Mouse (Mus musculus) midbrain, embryonic 13.5 days (tissue): ENCODE data around the gene Arid5b. TPM values are rescaled to one million over a fixed set of nuclear protein-coding genes. Genes with fewer than 3 reads are reported as not detected.

ENCODE experiments used
- ATAC-seq: fragments of 200-750 bp; cut with Nextera tagmentation; 2 replicates; pipeline ENCODE4 v1.8.0; 2017; ENCODE audit warnings: mild to moderate bottlenecking, moderate TSS enrichment, moderate library complexity
- H3K27ac ChIP-seq: fragments of 300-500 bp; sonication (generic); 2 replicates; pipeline ENCODE4 v1.5.1; 2015; ENCODE audit warnings: inconsistent platforms, mild to moderate bottlenecking, moderate library complexity
- H3K27me3 ChIP-seq: fragments of 300-500 bp; sonication (generic); 2 replicates; pipeline ENCODE4 v1.6.1; 2015; ENCODE audit warnings: mild to moderate bottlenecking, inconsistent platforms
- H3K36me3 ChIP-seq: fragments of 300-500 bp; sonication (generic); 2 replicates; pipeline ENCODE4 v1.6.1; 2015; ENCODE audit warnings: mild to moderate bottlenecking, inconsistent platforms
- H3K4me1 ChIP-seq: fragments of 300-500 bp; sonication (generic); replicated peaks from 2 replicates; pipeline ENCODE4 v1.6.1; 2015; ENCODE audit warnings: inconsistent platforms
- H3K4me2 ChIP-seq: fragments of 300-500 bp; sonication (generic); replicated peaks from 2 replicates; pipeline ENCODE4 v1.6.1; 2015; ENCODE audit warnings: moderate library complexity, mild to moderate bottlenecking, inconsistent platforms
- H3K4me3 ChIP-seq: fragments of 300-500 bp; sonication (generic); replicated peaks from 2 replicates; pipeline ENCODE4 v1.5.1; 2015; ENCODE audit warnings: mild to moderate bottlenecking, inconsistent platforms
- H3K9ac ChIP-seq: fragments of 300-500 bp; sonication (generic); replicated peaks from 2 replicates; pipeline ENCODE4 v1.6.1; 2015; ENCODE audit warnings: mild to moderate bottlenecking, inconsistent platforms
- H3K9me3 ChIP-seq: fragments of 300-500 bp; sonication (generic); 2 replicates; pipeline ENCODE4 v1.6.1; 2016; ENCODE audit warnings: mild to moderate bottlenecking, inconsistent platforms
- WGBS: fragments of 180-500 bp; shearing (Covaris S2); methylation state at CpG from one replicate; pipeline ENCODE4 v1.1.7; 2015; 5-methylcytosine and 5-hydroxymethylcytosine counted together
- polyA plus RNA-seq: library from polyadenylated mRNA; unstranded; fragments of >200 nt; fragmentation: Nextera tagmentation; extraction: Ambion mirVana; gene quantifications from 2 replicates; pipeline ENCODE4 v1.2.1, GENCODE M21; 2015

Arid5b gene
- polyA plus RNA-seq, 1 experiment from 2014 or later: 20.5 TPM

DNA sequence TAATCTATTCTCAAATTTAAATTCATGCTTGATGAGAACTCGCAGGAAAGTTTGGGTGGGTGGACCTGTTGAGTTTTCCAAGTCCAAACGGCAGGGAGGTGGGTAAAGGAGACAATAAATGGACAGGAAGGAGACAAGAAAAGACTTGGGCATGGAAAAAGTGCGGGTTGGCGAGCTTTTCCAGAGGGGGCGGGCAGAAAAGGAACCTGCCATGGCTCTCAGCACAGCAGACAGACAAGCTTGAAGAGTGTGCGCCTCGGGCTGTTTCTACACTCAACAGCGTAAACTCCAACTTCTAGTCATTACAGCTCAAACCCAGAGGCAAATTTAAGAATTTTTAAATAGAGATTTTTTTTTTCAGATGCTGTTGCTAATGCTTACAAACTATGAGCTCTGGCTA, 168.4 kb downstream of the Arid5b start:
- Histone ChIP-seq H3K4me2 (no peak overlapping the region), H3K27me3 (no peaks in the 10 kb centered on the region), H3K4me1 (peaks cover 35% of the 10 kb centered on the region), H3K9me3 (no peaks in the 10 kb centered on the region), H3K27ac (no peak overlapping the region), H3K4me3 (no peak overlapping the region), H3K36me3 (no peaks in the 10 kb centered on the region), H3K9ac (no peak overlapping the region)
- 61% methylated on average over 8 of the region's 8 CpGs for WGBS
- ATAC-seq: no peak

- ATAC-seq: no peak
- WGBS: 67% methylated on average over 1 of the region's 1 CpGs
- no peaks in the 10 kb centered on the region for H3K27me3 ChIP-seq
Observed at GRCm38 (mm10) chr10:68109651-68110050, 168.9 kb downstream of the Arid5b start.

GRCm38 (mm10) chr10:68107716-68108115, 170.8 kb downstream of the Arid5b start:
- Histone ChIP-seq H3K27me3 (no peaks in the 10 kb centered on the region), H3K36me3 (no peaks in the 10 kb centered on the region), H3K4me2 (no peak overlapping the region), H3K4me1 (peaks cover 46% of the 10 kb centered on the region), H3K27ac (peak overlapping the region; percentile 84; the same call in 1 of the 2 replicates), H3K9me3 (no peaks in the 10 kb centered on the region), H3K9ac (no peak overlapping the region), H3K4me3 (no peak overlapping the region)
- ATAC-seq: no peak
- WGBS: 84% methylated on average over 6 of the region's 6 CpGs

More at GRCm38 (mm10) chr10:68109651-68110050, 168.9 kb downstream of the Arid5b start:
- Histone ChIP-seq H3K27ac (no peak overlapping the region), H3K4me2 (no peak overlapping the region), H3K9me3 (no peaks in the 10 kb centered on the region), H3K4me1 (peaks cover 40% of the 10 kb centered on the region), H3K4me3 (no peak overlapping the region), H3K36me3 (no peaks in the 10 kb centered on the region), H3K9ac (no peak overlapping the region)

GRCm38 (mm10) chr10:68106351-68106950, 172.1 kb downstream of the Arid5b start:
- no peak; the same call in 1 of the 2 replicates for ATAC-seq
- 0 out of 2 replicates have a peak overlapping the region, but pooled peaks have one; percentile 23 for H3K9ac ChIP-seq
- H3K27me3 ChIP-seq: no peaks in the 10 kb centered on the region
- H3K4me2 ChIP-seq: no peak overlapping the region
- H3K9me3 ChIP-seq: no peaks in the 10 kb centered on the region
- no peak overlapping the region for H3K4me3 ChIP-seq
- peaks cover 46% of the 10 kb centered on the region for H3K4me1 ChIP-seq
- H3K36me3 ChIP-seq: no peaks in the 10 kb centered on the region
- H3K27ac ChIP-seq: peak overlapping the region; percentile 84
- WGBS: 40% methylated on average over 9 of the region's 9 CpGs

GRCm38 (mm10) chr10:68104881-68105781, 173.4 kb downstream of the Arid5b start:
- no peak for ATAC-seq

GRCm38 (mm10) chr10:68104481-68104880, 174.1 kb downstream of the Arid5b start:
- H3K4me1 ChIP-seq: peaks cover 43% of the 10 kb centered on the region
- no peaks in the 10 kb centered on the region for H3K27me3 ChIP-seq
- no peak overlapping the region for H3K4me2 ChIP-seq
- H3K9ac ChIP-seq: no peak overlapping the region
- peaks cover 5% of the 10 kb centered on the region for H3K36me3 ChIP-seq
- WGBS: 2% methylated on average over 2 of the region's 2 CpGs
- H3K4me3 ChIP-seq: no peak overlapping the region
- no peak for ATAC-seq
- peak overlapping the region; percentile 84 for H3K27ac ChIP-seq
- no peaks in the 10 kb centered on the region for H3K9me3 ChIP-seq

More at GRCm38 (mm10) chr10:68104881-68105781, 173.4 kb downstream of the Arid5b start:
- WGBS: 67% methylated on average over 14 of the region's 14 CpGs
- Histone ChIP-seq H3K4me3 (no peak overlapping the region), H3K9me3 (no peaks in the 10 kb centered on the region), H3K9ac (no peak overlapping the region), H3K4me1 (peaks cover 43% of the 10 kb centered on the region), H3K4me2 (no peak overlapping the region), H3K27ac (peak overlapping the region; percentile 84), H3K27me3 (no peaks in the 10 kb centered on the region), H3K36me3 (peaks cover 5% of the 10 kb centered on the region)

- no peaks in the 10 kb centered on the region for H3K27me3 ChIP-seq
- peak overlapping the region; percentile 67; the same call in 1 of the 2 replicates for H3K27ac ChIP-seq
- H3K4me1 ChIP-seq: peaks cover 43% of the 10 kb centered on the region
- H3K9me3 ChIP-seq: no peaks in the 10 kb centered on the region
- H3K9ac ChIP-seq: no peak overlapping the region
- ATAC-seq: 0 out of 2 replicates have a peak, but pooled peaks have one; percentile 38
- 81% methylated on average over 5 of the region's 5 CpGs for WGBS
- H3K36me3 ChIP-seq: peaks cover 5% of the 10 kb centered on the region
- H3K4me2 ChIP-seq: no peak overlapping the region
- H3K4me3 ChIP-seq: no peak overlapping the region
Observed at GRCm38 (mm10) chr10:68103988-68104387, 174.6 kb downstream of the Arid5b start.

DNA sequence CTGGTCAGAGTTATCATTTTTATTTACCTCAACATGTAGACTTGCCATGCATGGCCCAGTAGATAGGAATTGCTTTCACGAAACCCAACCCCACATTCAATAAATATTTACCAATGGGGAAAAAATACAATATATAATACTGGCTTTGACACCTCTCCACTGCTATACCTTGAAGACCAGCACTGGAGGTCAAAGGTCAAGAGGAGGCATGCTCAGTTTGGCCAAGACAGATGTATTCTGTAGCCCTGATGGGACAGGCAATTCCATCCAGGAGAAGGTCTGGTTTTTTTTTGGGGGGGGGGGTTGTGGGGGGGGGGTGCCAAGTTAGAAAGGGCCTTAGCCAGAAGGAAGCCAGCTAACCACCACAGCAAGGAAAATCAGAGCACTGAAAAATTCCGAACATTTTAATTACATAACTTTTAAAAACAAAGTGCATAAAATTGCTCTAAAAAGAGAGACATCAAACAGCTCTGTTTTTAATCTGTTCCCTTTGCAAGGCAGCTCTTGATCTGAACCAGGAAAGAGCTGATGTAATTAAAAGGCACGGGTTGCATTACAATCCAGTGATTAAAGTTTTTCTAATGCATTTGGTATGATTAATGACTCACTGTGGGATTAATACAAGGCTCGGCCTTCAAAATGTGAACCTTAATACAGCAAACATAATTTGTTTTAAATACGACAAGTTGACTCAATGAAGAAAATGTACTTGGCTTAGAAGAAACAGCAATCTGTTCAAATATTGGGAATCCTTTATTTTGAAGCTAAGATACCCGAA, 175.3 kb downstream of the Arid5b start:
- Histone ChIP-seq H3K9me3 (no peaks in the 10 kb centered on the region), H3K4me1 (peaks cover 43% of the 10 kb centered on the region), H3K27me3 (no peaks in the 10 kb centered on the region), H3K27ac (no peak overlapping the region), H3K9ac (no peak overlapping the region), H3K4me3 (no peak overlapping the region), H3K4me2 (no peak overlapping the region), H3K36me3 (peaks cover 9% of the 10 kb centered on the region)
- 82% methylated on average over 6 of the region's 6 CpGs for WGBS
- no peak for ATAC-seq

DNA sequence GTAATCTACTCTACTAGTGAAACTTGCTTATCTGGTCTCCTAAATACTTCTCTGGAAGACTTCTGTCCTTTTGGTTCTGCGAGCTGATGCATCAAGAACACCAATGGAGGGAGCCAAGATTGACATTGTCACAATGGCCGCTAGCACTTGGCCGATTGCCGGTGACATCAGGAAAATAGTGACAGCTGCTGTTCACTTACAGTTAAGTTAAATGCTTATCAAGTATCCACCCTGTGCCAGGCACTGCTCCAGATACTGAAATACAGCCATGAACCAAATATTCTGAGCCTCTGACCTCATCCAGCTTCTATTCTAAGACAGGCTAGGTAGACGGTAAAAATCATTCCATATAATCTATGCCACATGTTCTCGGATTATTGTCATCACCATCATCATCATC, 176.0 kb downstream of the Arid5b start:
- no peak overlapping the region for H3K4me3 ChIP-seq
- 97% methylated on average over 6 of the region's 6 CpGs for WGBS
- no peaks in the 10 kb centered on the region for H3K27me3 ChIP-seq
- no peak overlapping the region for H3K9ac ChIP-seq
- no peak for ATAC-seq
- H3K4me2 ChIP-seq: no peak overlapping the region
- no peaks in the 10 kb centered on the region for H3K9me3 ChIP-seq
- peaks cover 40% of the 10 kb centered on the region for H3K4me1 ChIP-seq
- peaks cover 16% of the 10 kb centered on the region for H3K36me3 ChIP-seq
- H3K27ac ChIP-seq: no peak overlapping the region

DNA sequence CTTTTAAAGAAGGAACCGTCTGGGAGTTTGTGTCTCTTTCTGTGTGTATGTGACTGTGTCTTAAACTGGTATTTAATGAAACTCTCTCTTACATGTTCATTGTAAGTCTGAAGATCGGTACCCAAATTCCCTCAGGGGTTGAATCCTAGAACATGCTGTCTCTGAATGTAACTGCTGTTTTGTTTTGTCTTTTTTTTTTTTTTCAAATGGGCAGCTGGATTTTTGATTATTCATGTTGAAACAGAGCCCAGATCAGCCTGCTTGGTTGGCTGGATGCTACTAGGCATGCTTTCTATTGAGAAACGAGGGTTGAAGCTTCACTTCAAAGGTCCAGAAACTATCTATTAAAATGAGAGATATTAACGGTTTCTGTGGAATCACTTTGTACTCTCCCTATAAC, 177.3 kb downstream of the Arid5b start:
- peaks cover 27% of the 10 kb centered on the region for H3K4me1 ChIP-seq
- no peak overlapping the region for H3K9ac ChIP-seq
- no peaks in the 10 kb centered on the region for H3K9me3 ChIP-seq
- H3K4me2 ChIP-seq: no peak overlapping the region
- no peak overlapping the region for H3K27ac ChIP-seq
- peaks cover 29% of the 10 kb centered on the region for H3K36me3 ChIP-seq
- WGBS: 84% methylated on average over 4 of the region's 4 CpGs
- H3K27me3 ChIP-seq: no peaks in the 10 kb centered on the region
- no peak for ATAC-seq
- no peak overlapping the region for H3K4me3 ChIP-seq

- H3K4me2 ChIP-seq: no peak overlapping the region
- H3K36me3 ChIP-seq: peaks cover 33% of the 10 kb centered on the region
- H3K4me3 ChIP-seq: no peak overlapping the region
- no peaks in the 10 kb centered on the region for H3K27me3 ChIP-seq
- H3K27ac ChIP-seq: no peak overlapping the region
- 92% methylated on average over 8 of the region's 8 CpGs for WGBS
- H3K9me3 ChIP-seq: no peaks in the 10 kb centered on the region
- H3K4me1 ChIP-seq: peaks cover 20% of the 10 kb centered on the region
- H3K9ac ChIP-seq: no peak overlapping the region
- ATAC-seq: no peak
Observed at GRCm38 (mm10) chr10:68100506-68100905, 178.0 kb downstream of the Arid5b start.
